Comparison of ENCODE assay signal across 24 mouse cellular contexts in the genomic region with DNA sequence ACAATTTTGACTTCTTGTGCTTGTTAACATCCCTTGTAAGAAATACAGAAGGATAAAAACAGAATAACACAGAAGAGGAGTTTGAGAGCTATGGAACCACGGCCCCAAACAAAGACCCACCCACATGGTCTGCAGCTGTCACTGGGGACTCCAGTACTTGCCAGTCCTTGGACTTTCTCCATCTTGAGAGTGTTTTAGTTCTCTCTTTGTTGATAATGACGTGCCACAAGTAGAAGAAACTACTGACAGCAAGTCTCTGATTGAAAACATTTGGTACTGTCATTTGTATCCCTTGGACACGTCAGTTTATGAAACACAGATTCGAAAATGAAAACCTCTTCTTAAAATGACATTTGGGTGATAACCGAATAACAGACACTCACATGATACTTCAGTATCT.
DNase-seq lines count a peak whose midpoint lies in the region; ATAC-seq and TF ChIP-seq lines count a peak whose summit lies in the region.
"Had no signal": no experiment of that assay in that cellular context is flagged by ENCODE, and none has a peak within 500 bp of the region (broad histone marks: within the 10 kb centered on the region; RNA-seq: fewer than 3 reads in every experiment).

No protein-coding gene starts in this region.

- H3K9ac ChIP-seq in lung, embryonic 15.5 days, result no peak overlapping the region
- no peak overlapping the region for H3K9ac ChIP-seq in lung, postnatal 0 days (replicated peaks; ENCODE audit: low read depth)
- H3K9ac ChIP-seq: embryonic facial prominence, embryonic 12.5 days; forebrain, embryonic 13.5 days; forebrain, embryonic 15.5 days had no signal

- no peak for TF ChIP-seq POLR2A in lung, adult 2 months (IDR thresholded peaks at IDR 0.05; ENCODE audit: borderline replicate concordance, extremely low read depth, low read depth, low read length)

- no peak overlapping the region for H3K27ac ChIP-seq in heart, embryonic 10.5 days
- no peak overlapping the region for H3K27ac ChIP-seq in lung, embryonic 15.5 days
- no peak overlapping the region for H3K27ac ChIP-seq in lung, postnatal 0 days (ENCODE audit: low read length)
- H3K27ac ChIP-seq: embryonic facial prominence, embryonic 10.5 days; embryonic facial prominence, embryonic 12.5 days; forebrain, embryonic 13.5 days; forebrain, embryonic 15.5 days had no signal

- 76% methylated on average over 5 of the region's 5 CpGs for WGBS in heart, embryonic 10.5 days
- WGBS in lung, embryonic 15.5 days, result 50% methylated on average over 5 of the region's 5 CpGs
- WGBS in lung, postnatal 0 days, result 57% methylated on average over 5 of the region's 5 CpGs
- 60% methylated on average over 5 of the region's 5 CpGs for WGBS in lung, adult 2 months

- peak; percentile 4 to 6 for DNase-seq in heart, postnatal 10 days
- no peak for DNase-seq in heart, embryonic 10.5 days (ENCODE audit: low spot score)
- no peak for DNase-seq in lung, postnatal 25 days (ENCODE audit: low spot score)
- peak; percentile 34 for DNase-seq in lung, postnatal 0 days (ENCODE audit: low spot score)
- no peak for DNase-seq in lung, adult 2 months
- DNase-seq: adrenal gland, adult 8-10 months; adrenal gland, postnatal 14 days; adrenal gland, postnatal 36 days; B cell, adult 2 months; cerebellum, adult 11-12 months; cerebellum, adult 2 months; cerebellum, adult 9-10 months; cerebellum, postnatal 10 days; cerebellum, postnatal 25 days had no signal

- ATAC-seq in lung, embryonic 15.5 days (ENCODE audit: borderline replicate concordance, extremely low read depth, low FRiP score, low TSS enrichment), result peak; percentile 75; the same call in 1 of the 2 replicates
- 0 out of 2 replicates have a peak, but pooled peaks have one; percentile 28 for ATAC-seq in lung, postnatal 0 days
- ATAC-seq: activated CD4-positive, CD25-positive, alpha-beta regulatory T cell, adult 4 months; CD4-positive, CD25-positive, alpha-beta regulatory T cell, adult 4 months; forebrain, embryonic 13.5 days; forebrain, embryonic 15.5 days; Patski had no signal

- no peaks in the 10 kb centered on the region for H3K27me3 ChIP-seq in heart, embryonic 10.5 days (ENCODE audit: insufficient read depth, poor library complexity, severe bottlenecking)
- H3K27me3 ChIP-seq in lung, embryonic 15.5 days, result no peaks in the 10 kb centered on the region
- H3K27me3 ChIP-seq in lung, postnatal 0 days (replicated peaks; ENCODE audit: insufficient read depth, low read length), result no peaks in the 10 kb centered on the region
- H3K27me3 ChIP-seq: CH12.LX; embryonic facial prominence, embryonic 12.5 days; forebrain, embryonic 13.5 days; forebrain, embryonic 15.5 days had no signal

- no peak overlapping the region for H3K4me2 ChIP-seq in lung, embryonic 15.5 days
- H3K4me2 ChIP-seq in lung, postnatal 0 days (replicated peaks; ENCODE audit: low read depth, low read length), result no peak overlapping the region
- H3K4me2 ChIP-seq: embryonic facial prominence, embryonic 12.5 days; forebrain, embryonic 13.5 days; forebrain, embryonic 15.5 days had no signal

- no peaks in the 10 kb centered on the region for H3K9me3 ChIP-seq in heart, embryonic 10.5 days
- H3K9me3 ChIP-seq in lung, embryonic 15.5 days, result no peaks in the 10 kb centered on the region
- no peaks in the 10 kb centered on the region for H3K9me3 ChIP-seq in lung, postnatal 0 days (ENCODE audit: low read length)
- H3K9me3 ChIP-seq: embryonic facial prominence, embryonic 10.5 days; embryonic facial prominence, embryonic 12.5 days; forebrain, embryonic 13.5 days; forebrain, embryonic 15.5 days; G1E had no signal

- no peak for TF ChIP-seq EP300 in lung, postnatal 0 days (IDR thresholded peaks at IDR 0.05)

- no peaks in the 10 kb centered on the region for H3K4me1 ChIP-seq in heart, embryonic 10.5 days
- no peaks in the 10 kb centered on the region for H3K4me1 ChIP-seq in lung, embryonic 15.5 days
- no peaks in the 10 kb centered on the region for H3K4me1 ChIP-seq in lung, postnatal 0 days (ENCODE audit: insufficient read depth, low read depth, low read length)
- H3K4me1 ChIP-seq in lung, adult 2 months (ENCODE audit: control insufficient read depth, insufficient read depth, low read length), result no peaks in the 10 kb centered on the region
- H3K4me1 ChIP-seq: embryonic facial prominence, embryonic 10.5 days; embryonic facial prominence, embryonic 12.5 days; forebrain, embryonic 13.5 days; forebrain, embryonic 15.5 days had no signal

- no peaks in the 10 kb centered on the region for H3K36me3 ChIP-seq in heart, embryonic 10.5 days
- no peaks in the 10 kb centered on the region for H3K36me3 ChIP-seq in lung, embryonic 15.5 days
- no peaks in the 10 kb centered on the region for H3K36me3 ChIP-seq in lung, postnatal 0 days (ENCODE audit: insufficient read depth, low read length)
- H3K36me3 ChIP-seq: embryonic facial prominence, embryonic 10.5 days; embryonic facial prominence, embryonic 12.5 days; forebrain, embryonic 15.5 days; G1E had no signal

- no peak for TF ChIP-seq CTCF in lung, postnatal 0 days (IDR thresholded peaks at IDR 0.05)
- no peak for TF ChIP-seq CTCF in lung, adult 2 months (IDR thresholded peaks at IDR 0.05; ENCODE audit: insufficient read depth, low read length)

- H3K4me3 ChIP-seq in heart, embryonic 10.5 days, result no peak overlapping the region
- H3K4me3 ChIP-seq in lung, embryonic 15.5 days, result no peak overlapping the region
- no peak overlapping the region for H3K4me3 ChIP-seq in lung, postnatal 0 days (ENCODE audit: low read depth, low read length)
- H3K4me3 ChIP-seq in lung, adult 2 months (replicated peaks; ENCODE audit: extremely low read depth, low read depth, low read length), result no peak overlapping the region
- H3K4me3 ChIP-seq: embryonic facial prominence, embryonic 10.5 days; embryonic facial prominence, embryonic 12.5 days; forebrain, embryonic 13.5 days; forebrain, embryonic 15.5 days had no signal

- intact Hi-C loops in heart, postnatal 10 days (cut with DNase I), result no loop called here

Comparison
In these comparisons a context has a peak if more than half of its experiments do, and no peak if none do; other contexts are left out.
1. DNase-seq: peak in heart, postnatal 10 days (2 of 2) and lung, postnatal 0 days (single experiment); none in heart, embryonic 10.5 days (single experiment), lung, postnatal 25 days (single experiment) and lung, adult 2 months (single experiment).